Mouse (Mus musculus) mouse embryonic stem cell (cell line): Measurements from ENCODE around the gene Gm10436.
"Not testable (repeated sequence)": the region's sequence is repeated elsewhere in the genome, so short reads cannot be mapped to it uniquely, and the experiment has no call there.

ENCODE experiments used
- in situ Hi-C, 2 experiments: fragments of 300-500 bp; cut with MboI; formaldehyde crosslinking; loops; 1 replicate in 1 of 2; 3 replicates in 1 of 2; pipeline ENCODE4 v1.14.3; 2019 to 2020; ENCODE audit warnings: low sequenced_read_pairs in 2 of 2, low pct_unique_long_range_greater_than_20kb in 1 of 2, mixed read lengths in 1 of 2; ENCODE audit not compliant: unreplicated experiment in 1 of 2

Gm10436 gene

DNA sequence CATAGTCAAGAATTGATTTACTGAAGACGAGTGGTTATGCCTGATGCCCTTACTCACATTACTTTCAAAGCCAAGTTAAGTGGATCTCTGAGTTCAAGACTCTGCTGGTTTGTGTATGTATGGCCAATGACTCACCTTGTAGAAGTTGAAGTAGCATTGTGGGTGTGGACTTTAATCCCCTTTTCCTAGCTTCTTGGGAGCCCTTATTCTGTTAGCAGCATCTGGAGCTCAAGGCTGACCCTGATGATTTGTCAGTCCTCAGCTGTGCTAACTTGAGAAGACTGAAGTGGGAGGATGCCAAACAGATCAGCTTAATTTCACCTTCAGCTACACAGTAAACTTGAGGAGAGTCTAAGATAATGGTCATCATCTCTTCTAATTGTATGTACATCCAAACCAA is at the start of gene Gm10436:
Gene Gm10436, minus strand, starts transcription at position 101 of the 400 bp plus-strand sequence.
- in situ Hi-C loops: not testable (repeated sequence)

DNA sequence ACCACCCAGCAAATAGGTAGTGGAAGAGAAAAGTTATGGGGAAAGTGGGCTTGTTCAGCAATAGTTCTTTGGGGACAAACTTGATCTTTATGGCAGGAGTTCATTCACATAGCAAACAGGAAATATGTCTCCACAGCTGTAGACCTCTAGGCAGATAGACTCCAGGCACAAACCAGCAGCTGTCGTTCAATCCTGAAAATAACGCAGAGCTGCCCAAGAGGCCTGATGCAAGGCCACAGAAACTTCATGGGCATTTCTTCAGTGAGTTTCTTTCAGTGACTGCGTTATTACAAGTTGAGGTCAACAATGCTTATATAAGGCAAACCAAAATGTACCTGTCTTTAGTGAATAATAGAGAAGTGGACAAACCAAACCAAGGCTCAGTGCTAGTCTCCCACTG is 37.5 kb upstream of the Gm10436 start:
- in situ Hi-C loops: no loop called here

GRCm38 (mm10) chr12:88218059-88218458 is 36.2 kb upstream of the Gm10436 start:
- in situ Hi-C loops: not testable (repeated sequence)

DNA sequence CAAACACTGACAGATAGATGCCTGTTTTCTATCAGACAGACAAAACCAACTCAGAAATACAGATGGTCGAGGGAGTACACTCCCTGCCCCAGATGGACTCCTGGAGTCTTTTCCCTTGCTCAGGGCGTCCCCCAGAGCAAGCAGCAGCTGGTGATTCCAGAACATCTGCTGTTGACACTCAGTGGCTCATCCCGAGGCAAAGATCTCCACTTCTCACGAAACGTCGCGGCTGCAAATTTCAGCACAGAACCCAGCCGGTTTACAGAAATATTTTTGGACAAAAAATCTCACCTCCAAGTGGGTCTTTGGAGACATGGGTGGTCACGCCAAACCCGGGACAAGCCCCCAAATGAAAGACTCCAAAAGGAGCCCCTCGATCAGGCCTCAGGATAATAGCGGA is 32.7 kb upstream of the Gm10436 start:
- in situ Hi-C loops: no loop called here

DNA sequence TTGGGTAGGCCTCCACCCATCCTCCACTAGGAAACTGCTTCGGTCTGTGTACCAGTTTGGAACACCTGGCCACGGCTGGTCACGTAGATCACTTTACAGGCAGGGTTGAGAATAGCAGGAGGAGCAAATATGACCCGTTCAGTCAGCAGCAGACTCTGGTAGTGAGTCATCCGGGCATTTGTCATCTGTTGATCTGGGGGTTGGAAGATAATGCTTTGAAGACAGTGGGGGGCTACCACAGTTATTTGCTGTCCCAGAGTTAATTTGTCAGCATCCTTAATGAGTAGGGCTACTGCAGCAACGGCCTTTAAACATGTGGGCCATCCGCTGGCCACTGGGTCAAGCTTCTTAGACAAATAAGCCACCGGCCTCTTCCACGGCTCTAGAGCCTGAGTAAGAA is 29.6 kb upstream of the Gm10436 start:
- in situ Hi-C loops: not testable (repeated sequence)

GRCm38 (mm10) chr12:88202856-88203255 is 20.9 kb upstream of the Gm10436 start:
- in situ Hi-C loops: no loop called here
